Mouse (Mus musculus): ENCODE results near the gene Gm20517.

DNA sequence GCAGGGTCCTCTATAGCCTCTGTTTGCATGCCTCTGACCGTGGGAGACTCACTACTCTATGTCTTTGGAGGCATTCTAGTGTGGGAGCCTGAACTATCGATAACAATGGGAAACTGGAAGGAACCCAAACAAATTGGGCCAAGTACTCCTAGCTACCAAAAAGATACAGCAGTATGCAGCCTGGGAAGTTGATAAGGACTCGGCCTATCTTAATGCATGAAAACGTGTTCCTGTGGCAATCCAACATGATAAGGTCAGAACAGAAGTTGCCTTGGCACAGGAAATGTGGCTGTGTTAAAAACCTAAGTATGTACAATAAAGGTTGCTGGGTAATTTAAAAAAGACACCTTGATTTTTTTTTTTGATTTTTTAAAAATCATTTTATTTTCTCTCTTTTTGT is 109.8 kb downstream of the Gm20517 start:
- TF ChIP-seq POLR2A (IDR thresholded peaks at IDR 0.05; ENCODE audit: low read depth, low read length): no peak
- no peak for TF ChIP-seq CTCF (conservative IDR thresholded peaks at IDR 0.05; ENCODE audit: insufficient read depth, insufficient read length, low read depth, low read length)
